Mouse (Mus musculus): ENCODE measurements around the gene Krtap5-3. TPM values are rescaled to one million over a fixed set of nuclear protein-coding genes. Genes with fewer than 3 reads are reported as not detected.
"Not testable (repeated sequence)": the region's sequence is repeated elsewhere in the genome, so short reads cannot be mapped to it uniquely, and the experiment has no call there.

Gene Krtap5-3
- total RNA-seq, 2 experiments from 2014 or later = not detected

DNA sequence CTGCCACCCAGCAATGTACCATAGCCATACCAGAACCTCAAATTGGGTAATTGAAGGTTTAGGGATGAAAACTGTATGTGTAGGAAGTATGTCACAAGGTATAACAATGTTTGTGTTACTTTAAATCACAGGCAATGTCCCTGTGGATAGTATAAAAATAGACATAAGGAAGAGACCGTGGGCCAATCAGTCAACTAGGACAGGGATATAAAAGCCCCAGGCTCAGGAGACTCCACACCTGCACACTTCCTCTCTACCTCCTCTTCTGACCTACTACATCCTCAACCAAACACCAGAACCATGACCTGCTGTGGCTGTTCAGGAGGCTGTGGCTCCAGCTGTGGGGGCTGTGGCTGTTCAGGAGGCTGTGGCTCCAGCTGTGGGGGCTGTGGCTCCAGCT is 10.4 kb downstream of the Krtap5-3 start, which contains the start of gene Gm7579:
TSS of gene Gm7579 (plus strand) at position 301 of the 400 bp plus-strand sequence.
- H3K27ac ChIP-seq = no peak within 1 kb of the TSS
- intact Hi-C loops (cut with DNase I) = no loop called here

DNA sequence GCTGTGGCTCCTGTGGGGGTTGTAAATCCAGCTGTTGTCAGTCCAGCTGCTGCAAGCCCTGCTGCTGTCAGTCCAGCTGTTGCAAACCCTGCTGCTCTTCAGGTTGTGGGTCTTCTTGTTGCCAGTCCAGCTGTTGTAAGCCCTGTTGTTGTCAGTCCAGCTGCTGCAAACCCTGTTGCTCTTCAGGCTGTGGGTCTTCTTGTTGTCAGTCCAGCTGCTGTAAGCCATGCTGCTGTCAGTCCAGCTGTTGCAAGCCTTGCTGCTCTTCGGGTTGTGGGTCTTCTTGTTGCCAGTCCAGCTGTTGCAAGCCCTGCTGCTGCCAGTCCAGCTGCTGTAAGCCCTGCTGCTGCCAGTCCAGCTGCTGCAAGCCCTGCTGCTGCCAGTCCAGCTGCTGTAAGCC is 11.0 kb downstream of the Krtap5-3 start:
- H3K4me3 ChIP-seq; H3K27ac ChIP-seq; DNase-seq; intact Hi-C loops (cut with DNase I): not testable (repeated sequence)

More for the DNA sequence above, 10.4 kb downstream of the Krtap5-3 start, which contains the start of gene Gm7579:
- no peak for DNase-seq
- no peak for TF ChIP-seq CTCF (IDR thresholded peaks at IDR 0.05)
- no peak within 1 kb of the TSS for H3K4me3 ChIP-seq

DNA sequence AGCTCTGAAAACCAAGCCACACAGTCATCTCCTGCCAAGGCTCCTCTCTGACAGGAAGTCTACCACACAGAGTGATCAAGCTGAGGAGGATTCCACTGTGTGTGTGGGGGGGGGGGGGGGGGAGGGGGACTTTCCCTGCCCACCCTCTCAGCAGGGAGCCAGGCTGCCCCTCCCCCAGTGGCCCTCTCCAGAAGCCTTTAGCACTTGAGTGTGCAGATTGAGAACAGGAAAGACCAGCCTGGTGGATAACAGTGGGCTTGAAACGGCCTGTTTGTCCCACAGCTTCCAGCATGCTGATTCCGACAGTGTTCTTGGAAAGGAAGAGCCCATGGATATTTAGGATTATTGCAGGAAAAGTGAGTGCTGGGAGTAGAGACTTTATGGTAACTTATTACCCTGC is 23.4 kb downstream of the Krtap5-3 start:
- no peak for DNase-seq
- no peak for TF ChIP-seq CTCF (IDR thresholded peaks at IDR 0.05)
- Histone ChIP-seq H3K4me3 (no peak overlapping the region), H3K27ac (no peak overlapping the region)
- intact Hi-C loops (cut with DNase I) = no loop called here

DNA sequence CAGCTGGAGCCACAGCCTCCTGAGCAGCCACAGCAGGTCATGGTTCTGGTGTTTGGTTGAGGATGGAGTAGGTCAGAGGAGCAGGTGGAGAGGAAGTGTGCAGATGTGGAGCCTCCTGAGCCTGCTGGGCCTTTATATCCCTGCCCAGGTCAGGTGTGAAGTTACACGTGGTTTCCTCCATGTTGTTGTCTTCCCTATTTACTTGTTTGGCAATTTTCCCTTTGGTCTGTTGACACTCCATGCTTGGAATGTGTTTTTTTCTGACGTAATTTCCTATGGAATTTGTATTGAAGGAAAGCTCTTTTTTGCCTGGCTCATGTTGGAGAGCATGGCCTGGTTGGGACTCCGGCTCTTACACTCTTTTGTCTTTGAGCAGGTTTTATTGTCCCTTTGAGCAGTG is 28.7 kb downstream of the Krtap5-3 start, which contains the start of gene Krtap5-5:
TSS of gene Krtap5-5 (minus strand) at position 101 of the 400 bp plus-strand sequence.
- DNase-seq; H3K4me3 ChIP-seq; intact Hi-C loops (cut with DNase I); H3K27ac ChIP-seq: not testable (repeated sequence)

DNA sequence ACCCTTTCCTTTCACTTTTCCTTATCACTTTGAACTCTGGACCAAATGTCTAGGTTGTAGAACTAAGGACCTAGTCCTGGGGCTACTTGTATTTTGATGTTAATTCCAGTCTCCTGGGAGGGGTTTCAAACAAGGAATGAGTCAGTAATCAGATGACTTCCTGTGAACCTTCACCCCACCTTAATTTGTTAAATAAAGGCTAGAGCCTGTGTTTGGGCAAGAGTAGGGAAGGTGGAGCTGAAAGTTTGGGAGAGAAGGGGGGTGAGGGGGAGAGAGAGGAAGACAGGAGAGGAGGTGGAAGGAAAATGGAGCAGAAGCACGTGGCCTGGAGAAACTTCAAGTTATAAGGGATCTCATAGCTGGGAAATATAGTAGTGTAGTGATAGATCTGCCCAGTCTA is 30.4 kb downstream of the Krtap5-3 start:
- no peak for TF ChIP-seq CTCF (IDR thresholded peaks at IDR 0.05)
- intact Hi-C loops (cut with DNase I) = no loop called here
- no peak overlapping the region for H3K27ac ChIP-seq
- DNase-seq = no peak
- H3K4me3 ChIP-seq = no peak overlapping the region

DNA sequence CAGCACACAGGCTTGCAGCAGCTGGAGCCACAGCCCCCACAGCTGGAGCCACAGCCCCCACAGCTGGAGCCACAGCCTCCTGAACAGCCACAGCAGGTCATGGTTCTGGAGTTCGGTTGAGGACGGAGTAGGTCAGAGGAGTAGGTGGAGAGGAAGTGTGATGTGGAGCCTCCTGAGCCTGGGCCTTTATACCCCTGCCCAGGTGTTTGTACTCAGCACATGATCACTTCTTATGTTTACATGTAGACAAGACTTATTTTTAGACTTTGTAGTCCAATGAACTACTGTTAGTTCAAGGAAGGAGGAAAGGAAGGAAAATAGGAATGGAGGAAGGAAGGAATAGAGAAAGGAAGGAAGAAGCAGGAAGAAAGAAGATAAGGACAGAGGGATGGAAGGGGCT is 39.8 kb downstream of the Krtap5-3 start, which contains the start of gene Gm40460:
TSS of gene Gm40460 (minus strand) at position 101 of the 400 bp plus-strand sequence.
- intact Hi-C loops (cut with DNase I) = no loop called here
- no peak within 1 kb of the TSS for H3K27ac ChIP-seq
- DNase-seq = no peak
- TF ChIP-seq CTCF (IDR thresholded peaks at IDR 0.05) = no peak
- H3K4me3 ChIP-seq = no peak within 1 kb of the TSS

DNA sequence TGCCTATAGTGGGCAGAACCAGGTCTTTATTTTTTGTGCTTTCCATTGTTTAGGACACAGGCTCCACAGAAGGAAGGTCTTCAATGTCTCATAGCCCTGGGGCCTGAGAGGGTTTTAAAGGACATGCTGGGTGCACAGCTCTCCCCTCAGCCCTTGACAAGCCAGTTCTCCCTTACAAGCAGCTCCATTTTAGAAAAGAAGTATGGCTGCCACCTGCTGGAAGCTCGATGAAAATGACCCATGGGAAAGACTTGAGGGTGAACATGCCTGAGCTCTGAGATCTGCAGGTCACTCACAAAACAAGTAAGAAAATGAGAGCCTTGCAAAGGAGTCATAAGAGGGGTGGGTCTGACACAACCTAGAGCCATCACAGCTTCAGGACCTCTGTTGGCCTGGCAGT is 48.7 kb downstream of the Krtap5-3 start:
- no peak for DNase-seq
- no peak overlapping the region for H3K4me3 ChIP-seq
- peak; percentile 44; the same call in 1 of the 2 replicates for TF ChIP-seq CTCF (IDR thresholded peaks at IDR 0.05)
- no peak overlapping the region for H3K27ac ChIP-seq
- intact Hi-C loops (cut with DNase I) = loop anchor here (5.0 kb wide), 1 partner anchor 103 kb away; no protein-coding TSS in a partner anchor

Other genes with a start within 250 kb of the Krtap5-3 start
- gene Mob2, start 140.3 kb upstream of the Krtap5-3 start, total RNA-seq (2021) = 10 to 100 TPM; 52.2 to 53.1 TPM
- 10 to 100 TPM; 20.5 to 44.4 TPM for gene Dusp8, start 105.5 kb upstream of the Krtap5-3 start, total RNA-seq (2021)
- gene Gm45618, start 80.6 kb upstream of the Krtap5-3 start, total RNA-seq (2021) = not detected
- not detected for gene Gm39115, start 65.3 kb upstream of the Krtap5-3 start, total RNA-seq (2021)
- not detected for gene Gm45337, start 56.8 kb upstream of the Krtap5-3 start, total RNA-seq (2021)
- gene Gm29735, start 44.3 kb upstream of the Krtap5-3 start, total RNA-seq (2021) = not detected
- gene Gm4553, start 35.6 kb upstream of the Krtap5-3 start, total RNA-seq (2021) = not detected
- not detected for gene Krtap5-2, start 25.4 kb upstream of the Krtap5-3 start, total RNA-seq (2021)
- not detected for gene Gm10153, start 11.0 kb upstream of the Krtap5-3 start, total RNA-seq (2021)
- gene Gm7579, start 10.5 kb downstream of the Krtap5-3 start, total RNA-seq (2021) = not detected
- gene Krtap5-5, start 28.6 kb downstream of the Krtap5-3 start, total RNA-seq (2021) = not detected
- gene Gm40460, start 39.7 kb downstream of the Krtap5-3 start, total RNA-seq (2021) = not detected
- gene Gm2431, start 57.0 kb downstream of the Krtap5-3 start, total RNA-seq (2021) = not detected
- not detected for gene Gm4559, start 73.0 kb downstream of the Krtap5-3 start, total RNA-seq (2021)
- gene Krtap5-1, start 95.8 kb downstream of the Krtap5-3 start, total RNA-seq (2021) = not detected
- gene Krtap5-4, start 102.2 kb downstream of the Krtap5-3 start, total RNA-seq (2021) = not detected
- gene Ifitm10, start 172.4 kb downstream of the Krtap5-3 start, total RNA-seq (2021) = 1 to 10 TPM; 3.0 to 4.1 TPM
- gene Gm49369, start 181.3 kb downstream of the Krtap5-3 start, total RNA-seq (2021) = 1 to 10 TPM; 1.5 to 1.8 TPM
- gene Ctsd, start 186.7 kb downstream of the Krtap5-3 start, total RNA-seq (2021) = 100 to 1,000 TPM; 411 to 467 TPM
- not detected for gene Syt8, start 233.5 kb downstream of the Krtap5-3 start, total RNA-seq (2021)
- gene Tnni2, start 240.4 kb downstream of the Krtap5-3 start, total RNA-seq (2021) = over 10,000 TPM; 15,929 to 19,962 TPM